Mouse (Mus musculus): Measurements from ENCODE around the gene Cyp2d11.
"Not testable (repeated sequence)": the region's sequence is repeated elsewhere in the genome, so short reads cannot be mapped to it uniquely, and the experiment has no call there.

The Cyp2d11 gene
- long read RNA-seq, experiment 1 = 0 reads
- long read RNA-seq, experiment 2 = 0 reads

GRCm38 (mm10) chr15:82393922-82394321 is at the start of gene Cyp2d11:
Cyp2d11 (minus strand) TSS chr15:82394022.
- intact Hi-C loops (cut with DNase I) = not testable (repeated sequence)

GRCm38 (mm10) chr15:82437975-82438617 is 44.3 kb upstream of the Cyp2d11 start:
- intact Hi-C loops (cut with DNase I) = no loop called here

GRCm38 (mm10) chr15:82435606-82436005 is 41.8 kb upstream of the Cyp2d11 start:
- intact Hi-C loops (cut with DNase I) = no loop called here

- intact Hi-C loops (cut with DNase I) = no loop called here
Observed at GRCm38 (mm10) chr15:82435011-82435410, 41.2 kb upstream of the Cyp2d11 start.

- intact Hi-C loops (cut with DNase I) = no loop called here
Observed at GRCm38 (mm10) chr15:82434541-82434940, 40.7 kb upstream of the Cyp2d11 start.

GRCm38 (mm10) chr15:82433621-82434020 is 39.8 kb upstream of the Cyp2d11 start:
- intact Hi-C loops (cut with DNase I) = no loop called here

- intact Hi-C loops (cut with DNase I) = no loop called here
Observed at GRCm38 (mm10) chr15:82433137-82433536, 39.3 kb upstream of the Cyp2d11 start, which contains the start of gene Cyp2d9. Cyp2d9 (plus strand) TSS chr15:82433437.

GRCm38 (mm10) chr15:82423471-82423870 is 29.6 kb upstream of the Cyp2d11 start:
- intact Hi-C loops (cut with DNase I) = no loop called here

- intact Hi-C loops (cut with DNase I) = no loop called here
Observed at GRCm38 (mm10) chr15:82422935-82423334, 29.1 kb upstream of the Cyp2d11 start.

GRCm38 (mm10) chr15:82418616-82419015 is 24.8 kb upstream of the Cyp2d11 start:
- intact Hi-C loops (cut with DNase I) = loop anchor here (5.0 kb wide), 1 partner anchor 61 kb away; no protein-coding TSS in a partner anchor

- intact Hi-C loops (cut with DNase I) = loop anchor here (2.0 to 5.0 kb wide), 2 partner anchors 60 to 150 kb away; no protein-coding TSS in a partner anchor
Observed at GRCm38 (mm10) chr15:82416797-82417789, 23.3 kb upstream of the Cyp2d11 start.

- intact Hi-C loops (cut with DNase I) = no loop called here
Observed at GRCm38 (mm10) chr15:82407536-82407935, 13.7 kb upstream of the Cyp2d11 start.

GRCm38 (mm10) chr15:82406981-82407380 is 13.2 kb upstream of the Cyp2d11 start, which contains the start of gene Cyp2d10:
Cyp2d10 (minus strand) TSS chr15:82407195.
- intact Hi-C loops (cut with DNase I) = no loop called here

GRCm38 (mm10) chr15:82404163-82404562 is 10.3 kb upstream of the Cyp2d11 start:
- intact Hi-C loops (cut with DNase I) = no loop called here

GRCm38 (mm10) chr15:82403606-82404005 is 9.8 kb upstream of the Cyp2d11 start:
- intact Hi-C loops (cut with DNase I) = no loop called here

GRCm38 (mm10) chr15:82402741-82403140 is 8.9 kb upstream of the Cyp2d11 start:
- intact Hi-C loops (cut with DNase I) = no loop called here

- intact Hi-C loops (cut with DNase I) = no loop called here
Observed at GRCm38 (mm10) chr15:82402106-82402505, 8.3 kb upstream of the Cyp2d11 start.

GRCm38 (mm10) chr15:82401516-82401915 is 7.7 kb upstream of the Cyp2d11 start:
- intact Hi-C loops (cut with DNase I) = no loop called here

- intact Hi-C loops (cut with DNase I) = loop anchor here (5.0 kb wide), 1 partner anchor 51 kb away; no protein-coding TSS in a partner anchor
Observed at GRCm38 (mm10) chr15:82395955-82396354, 2.1 kb upstream of the Cyp2d11 start.

- intact Hi-C loops (cut with DNase I) = not testable (repeated sequence)
Observed at GRCm38 (mm10) chr15:82389916-82390315, 3.9 kb downstream of the Cyp2d11 start.

GRCm38 (mm10) chr15:82385729-82386128 is 8.1 kb downstream of the Cyp2d11 start:
- intact Hi-C loops (cut with DNase I) = no loop called here

GRCm38 (mm10) chr15:82382441-82382840 is 11.4 kb downstream of the Cyp2d11 start:
- intact Hi-C loops (cut with DNase I) = no loop called here

Measured in adrenal gland (tissue).